Mouse (Mus musculus) cerebellum, adult 2 months (tissue): ENCODE results near the gene Fam83g. TPM values are rescaled to one million over a fixed set of nuclear protein-coding genes. Genes with fewer than 3 reads are reported as not detected.
"Not testable (repeated sequence)": the region's sequence is repeated elsewhere in the genome, so short reads cannot be mapped to it uniquely, and the experiment has no call there.

Experiments
- DNase-seq, 2 experiments: peaks; one replicate each; pipeline ENCODE4 v3.0.0; 2021
- H3K27ac ChIP-seq: fragments of 200-500 bp; 2 replicates; pipeline ENCODE4 v1.5.1; 2012; ENCODE audit warnings: low read length, control low read depth, inconsistent platforms; ENCODE audit not compliant: insufficient read depth
- H3K27me3 ChIP-seq: fragments of 200-500 bp; 2 replicates; pipeline ENCODE4 v1.6.1; 2012; ENCODE audit warnings: inconsistent platforms, mild to moderate bottlenecking, low read length, moderate library complexity; ENCODE audit not compliant: control insufficient read depth, insufficient read depth
- H3K4me1 ChIP-seq: fragments of 200-500 bp; 2 replicates; pipeline ENCODE4 v1.6.1; 2011; ENCODE audit warnings: low read length; ENCODE audit not compliant: control insufficient read depth, insufficient read depth
- H3K4me3 ChIP-seq: fragments of 200-500 bp; replicated peaks from 2 replicates; pipeline ENCODE3; 2011; ENCODE audit warnings: mild to moderate bottlenecking, low read depth, low read length, control low read depth; ENCODE audit not compliant: insufficient read depth
- CTCF ChIP-seq: fragments of 200-500 bp; IDR thresholded peaks from 2 replicates; pipeline ENCODE4 v1.5.1; 2011; ENCODE audit warnings: low read depth, mild to moderate bottlenecking, control low read depth, low read length, moderate library complexity, borderline replicate concordance; ENCODE audit not compliant: insufficient read depth
- POLR2A ChIP-seq: fragments of 200-500 bp; IDR thresholded peaks from 2 replicates; pipeline ENCODE4 v1.6.1; 2011; ENCODE audit warnings: low read length, control low read depth, borderline replicate concordance; ENCODE audit not compliant: insufficient read depth
- WGBS: fragments of 180-500 bp; shearing (Covaris S2); methylation state at CpG from one replicate; pipeline ENCODE4 v1.1.7; 2018; 5-methylcytosine and 5-hydroxymethylcytosine counted together
- polyA plus RNA-seq: library from polyadenylated mRNA; depleted of rRNA; stranded (reverse); fragments of >200 nt; gene quantifications from 2 replicates; pipeline ENCODE4 v1.2.3, GENCODE M21; 2012; rRNA removed

Fam83g gene
- polyA plus RNA-seq, result 0.08 and 0.11 TPM in 2 replicates

- no peak within 1 kb of the TSS for H3K27ac ChIP-seq
- TF ChIP-seq CTCF, result no peak
- TF ChIP-seq POLR2A, result no peak
- WGBS, result 5% methylated on average over 76 of the region's 76 CpGs
- no peaks in the 10 kb centered on the region for H3K4me1 ChIP-seq
- no peak within 1 kb of the TSS for H3K4me3 ChIP-seq
- no peak for DNase-seq
- H3K27me3 ChIP-seq, result peaks cover 2% of the 10 kb centered on the region; the same call in 1 of the 2 replicates
Measured at GRCm38 (mm10) chr11:61683907-61684731, at the start of gene Fam83g. Gene Fam83g (plus strand): TSS chr11:61684091.

GRCm38 (mm10) chr11:61636309-61636708, 47.6 kb upstream of the Fam83g start:
- H3K27me3 ChIP-seq, H3K4me3 ChIP-seq, DNase-seq, H3K27ac ChIP-seq, H3K4me1 ChIP-seq: not testable (repeated sequence)
- 91% methylated on average over 4 of the region's 4 CpGs for WGBS

- Histone ChIP-seq H3K27ac (no peak overlapping the region), H3K4me1 (no peaks in the 10 kb centered on the region), H3K4me3 (no peak overlapping the region), H3K27me3 (no peaks in the 10 kb centered on the region)
- no peak for DNase-seq
- TF ChIP-seq POLR2A (no peak), CTCF (no peak)
- WGBS, result 52% methylated on average over 1 of the region's 1 CpGs
Measured at GRCm38 (mm10) chr11:61637413-61637812, 46.5 kb upstream of the Fam83g start.

- H3K27ac ChIP-seq, result no peak overlapping the region
- WGBS, result 76% methylated on average over 3 of the region's 3 CpGs
- TF ChIP-seq POLR2A, result no peak
- no peak for TF ChIP-seq CTCF
- no peaks in the 10 kb centered on the region for H3K27me3 ChIP-seq
- no peaks in the 10 kb centered on the region for H3K4me1 ChIP-seq
- no peak for DNase-seq
- no peak overlapping the region for H3K4me3 ChIP-seq
Measured at GRCm38 (mm10) chr11:61637856-61638255, 46.0 kb upstream of the Fam83g start.

- TF ChIP-seq POLR2A (no peak), CTCF (no peak)
- DNase-seq, result no peak
- WGBS, result 78% methylated on average over 12 of the region's 12 CpGs
Measured at GRCm38 (mm10) chr11:61638764-61639536, 44.9 kb upstream of the Fam83g start.

GRCm38 (mm10) chr11:61639601-61640177, 44.2 kb upstream of the Fam83g start:
- no peak overlapping the region for H3K27ac ChIP-seq
- no peak for DNase-seq
- TF ChIP-seq POLR2A (no peak), CTCF (no peak)
- H3K4me3 ChIP-seq, result no peak overlapping the region
- no peaks in the 10 kb centered on the region for H3K27me3 ChIP-seq
- 94% methylated on average over 6 of the region's 6 CpGs for WGBS
- H3K4me1 ChIP-seq, result no peaks in the 10 kb centered on the region

More at GRCm38 (mm10) chr11:61638764-61639536, 44.9 kb upstream of the Fam83g start:
- Histone ChIP-seq H3K27me3 (no peaks in the 10 kb centered on the region), H3K27ac (no peak overlapping the region), H3K4me3 (no peak overlapping the region), H3K4me1 (no peaks in the 10 kb centered on the region)

- H3K27me3 ChIP-seq, H3K27ac ChIP-seq, H3K4me3 ChIP-seq, H3K4me1 ChIP-seq, DNase-seq: not testable (repeated sequence)
- WGBS, result 62% methylated on average over 9 of the region's 9 CpGs
Measured at GRCm38 (mm10) chr11:61640585-61640984, 43.3 kb upstream of the Fam83g start.

- H3K4me3 ChIP-seq, result no peak overlapping the region
- WGBS, result 76% methylated on average over 7 of the region's 7 CpGs
- DNase-seq, result no peak
- no peak overlapping the region for H3K27ac ChIP-seq
- no peaks in the 10 kb centered on the region for H3K4me1 ChIP-seq
- TF ChIP-seq CTCF, result no peak
- TF ChIP-seq POLR2A, result no peak
- no peaks in the 10 kb centered on the region for H3K27me3 ChIP-seq
Measured at GRCm38 (mm10) chr11:61642106-61642505, 41.8 kb upstream of the Fam83g start.
